Mouse (Mus musculus) kidney, embryonic 14.5 days (tissue): Measurements from ENCODE around the gene Scn11a. TPM values are rescaled to one million over a fixed set of nuclear protein-coding genes. Genes with fewer than 3 reads are reported as not detected.

Experiments used
- ATAC-seq: fragments of 200-750 bp; cut with Nextera tagmentation; 2 replicates; pipeline ENCODE4 v1.8.0; 2017; ENCODE audit warnings: moderate number of reproducible peaks, mild to moderate bottlenecking, moderate TSS enrichment, moderate library complexity; ENCODE audit not compliant: low FRiP score, low TSS enrichment
- H3K27ac ChIP-seq: fragments of 300-500 bp; sonication (generic); 2 replicates; pipeline ENCODE4 v1.5.1; 2014; ENCODE audit warnings: low read depth, mild to moderate bottlenecking, low read length, moderate library complexity, mixed read lengths
- H3K27me3 ChIP-seq: fragments of 300-500 bp; sonication (generic); 2 replicates; pipeline ENCODE4 v1.6.1; 2014; ENCODE audit warnings: mild to moderate bottlenecking, low read length; ENCODE audit not compliant: control insufficient read depth, insufficient read depth
- H3K36me3 ChIP-seq: fragments of 300-500 bp; sonication (generic); 2 replicates; pipeline ENCODE4 v1.6.1; 2014; ENCODE audit warnings: low read length, mixed read lengths; ENCODE audit not compliant: control insufficient read depth, insufficient read depth
- H3K4me1 ChIP-seq: fragments of 300-500 bp; sonication (generic); 2 replicates; pipeline ENCODE4 v1.6.1; 2014; ENCODE audit warnings: low read length, mixed read lengths; ENCODE audit not compliant: control insufficient read depth, insufficient read depth
- H3K4me2 ChIP-seq: fragments of 300-500 bp; sonication (generic); replicated peaks from 2 replicates; pipeline ENCODE4 v1.6.1; 2014; ENCODE audit warnings: low read depth, mild to moderate bottlenecking, low read length
- H3K4me3 ChIP-seq: fragments of 300-500 bp; sonication (generic); 2 replicates; pipeline ENCODE4 v1.5.1; 2014; ENCODE audit warnings: mild to moderate bottlenecking, low read length
- H3K9ac ChIP-seq: fragments of 300-500 bp; sonication (generic); 2 replicates; pipeline ENCODE4 v1.6.1; 2014; ENCODE audit warnings: low read depth, mild to moderate bottlenecking, low read length, moderate library complexity
- H3K9me3 ChIP-seq: fragments of 300-500 bp; sonication (generic); 2 replicates; pipeline ENCODE4 v1.6.1; 2016; ENCODE audit warnings: low read length; ENCODE audit not compliant: control insufficient read depth
- WGBS: fragments of 180-500 bp; shearing (Covaris S2); extraction: QIAGEN DNeasy Blood & Tissue Kit; methylation state at CpG from one replicate; pipeline ENCODE4 v1.1.7; 2014; 5-methylcytosine and 5-hydroxymethylcytosine counted together
- polyA plus RNA-seq: library from polyadenylated mRNA; unstranded; fragments of >200 nt; fragmentation: Nextera tagmentation; extraction: Ambion mirVana; gene quantifications from 2 replicates; pipeline ENCODE4 v1.2.1, GENCODE M21; 2014

The Scn11a gene
- 0.04 and 0.06 TPM in 2 replicates for polyA plus RNA-seq

DNA sequence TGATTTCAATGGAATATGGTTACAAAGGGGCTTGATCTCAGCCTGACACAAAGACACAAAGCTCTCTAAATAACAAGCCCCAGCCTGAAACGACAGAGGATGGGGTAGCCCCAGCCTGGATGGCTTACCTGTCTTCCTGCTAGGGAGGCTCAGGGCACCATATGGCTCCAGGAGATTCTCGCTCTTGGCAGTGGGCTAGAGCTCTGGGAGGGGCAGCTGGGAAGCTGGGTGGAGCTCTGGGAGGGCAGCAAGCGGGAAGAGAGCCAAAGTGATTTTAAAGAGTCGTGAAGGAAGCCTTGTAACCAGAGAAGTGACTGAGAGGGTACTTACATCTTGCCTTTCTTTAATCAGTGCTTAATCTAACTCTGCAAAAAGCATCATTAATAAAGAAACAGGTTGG lies at the start of gene Scn11a:
Gene Scn11a (minus strand): TSS at position 160 of the 400 bp plus-strand sequence.
- Histone ChIP-seq H3K36me3 (no peaks in the 10 kb centered on the region), H3K27ac (no peak within 1 kb of the TSS), H3K4me3 (no peak within 1 kb of the TSS), H3K4me1 (no peaks in the 10 kb centered on the region), H3K4me2 (no peak within 1 kb of the TSS), H3K27me3 (no peaks in the 10 kb centered on the region), H3K9me3 (no peaks in the 10 kb centered on the region), H3K9ac (no peak within 1 kb of the TSS)
- ATAC-seq: no peak
- WGBS: 31% methylated on average over 4 of the region's 4 CpGs

DNA sequence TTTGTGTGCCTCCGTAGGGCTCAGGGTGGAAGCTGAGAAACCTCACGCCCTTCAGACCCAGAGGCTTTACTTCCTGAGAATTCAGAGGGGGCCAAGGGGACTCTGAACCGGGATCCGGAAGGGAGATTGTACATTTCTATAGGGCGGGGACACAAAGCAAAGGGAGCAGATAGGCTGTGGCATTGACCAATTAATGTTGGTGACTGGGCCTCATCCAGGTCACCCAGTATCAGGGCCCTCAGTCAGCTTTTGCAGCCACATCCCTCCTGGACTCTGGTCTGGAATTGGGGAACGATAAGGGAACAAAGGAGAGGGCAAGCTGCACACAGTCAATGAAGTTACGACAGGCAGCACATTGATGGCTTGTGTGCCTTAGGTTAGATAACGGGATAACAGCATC lies 28.9 kb upstream of the Scn11a start:
- Histone ChIP-seq H3K4me3 (no peak overlapping the region), H3K27ac (no peak overlapping the region), H3K4me1 (peaks cover 9% of the 10 kb centered on the region), H3K9me3 (peaks cover 5% of the 10 kb centered on the region; the same call in 1 of the 2 replicates), H3K4me2 (no peak overlapping the region), H3K9ac (no peak overlapping the region), H3K27me3 (no peaks in the 10 kb centered on the region), H3K36me3 (no peaks in the 10 kb centered on the region)
- ATAC-seq: no peak
- WGBS: 53% methylated on average over 8 of the region's 8 CpGs

DNA sequence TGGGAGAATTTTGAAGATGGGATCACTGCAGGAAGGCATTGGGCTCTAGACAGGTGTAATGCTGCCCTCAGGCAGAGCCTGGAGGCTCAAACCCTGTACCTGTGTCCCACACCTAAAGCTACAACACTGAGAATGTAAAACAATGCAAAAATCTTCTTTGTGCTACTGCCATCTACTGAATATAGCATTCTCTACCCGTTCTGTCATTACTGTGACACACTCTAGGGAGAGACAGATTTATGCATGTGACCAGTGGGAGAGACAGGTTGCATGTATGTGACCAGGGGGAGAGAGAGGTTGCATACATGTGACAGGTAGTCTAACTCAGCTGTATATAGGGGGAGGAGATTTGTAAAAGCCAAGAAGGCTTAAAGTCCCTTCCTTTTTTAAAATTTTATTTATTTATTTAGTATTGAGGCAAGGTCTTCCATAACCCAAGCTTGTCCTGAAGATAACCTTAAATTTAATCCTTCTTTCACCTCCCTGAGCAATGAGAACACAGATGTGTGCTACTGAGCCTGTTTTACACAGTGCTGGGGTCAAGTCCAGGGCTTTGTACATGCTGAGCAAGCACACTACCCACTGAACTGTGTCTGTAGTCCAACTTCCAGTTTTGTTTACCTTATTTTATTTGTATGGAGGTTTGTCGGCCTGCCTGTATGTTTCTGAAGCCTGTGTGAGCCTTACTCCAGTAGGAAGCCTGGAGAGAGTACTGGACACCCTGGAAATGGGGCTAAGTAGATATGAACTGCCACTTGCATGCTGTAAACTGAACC lies 28.0 kb upstream of the Scn11a start:
- Histone ChIP-seq H3K27ac (0 out of 2 replicates have a peak overlapping the region, but pooled peaks have one; percentile 17), H3K4me2 (no peak overlapping the region), H3K4me3 (no peak overlapping the region), H3K36me3 (no peaks in the 10 kb centered on the region), H3K27me3 (no peaks in the 10 kb centered on the region), H3K9me3 (peaks cover 5% of the 10 kb centered on the region; the same call in 1 of the 2 replicates), H3K4me1 (peaks cover 9% of the 10 kb centered on the region), H3K9ac (no peak overlapping the region)
- 41% methylated on average over 2 of the region's 2 CpGs for WGBS
- peak; percentile 14; the same call in 1 of the 2 replicates for ATAC-seq

DNA sequence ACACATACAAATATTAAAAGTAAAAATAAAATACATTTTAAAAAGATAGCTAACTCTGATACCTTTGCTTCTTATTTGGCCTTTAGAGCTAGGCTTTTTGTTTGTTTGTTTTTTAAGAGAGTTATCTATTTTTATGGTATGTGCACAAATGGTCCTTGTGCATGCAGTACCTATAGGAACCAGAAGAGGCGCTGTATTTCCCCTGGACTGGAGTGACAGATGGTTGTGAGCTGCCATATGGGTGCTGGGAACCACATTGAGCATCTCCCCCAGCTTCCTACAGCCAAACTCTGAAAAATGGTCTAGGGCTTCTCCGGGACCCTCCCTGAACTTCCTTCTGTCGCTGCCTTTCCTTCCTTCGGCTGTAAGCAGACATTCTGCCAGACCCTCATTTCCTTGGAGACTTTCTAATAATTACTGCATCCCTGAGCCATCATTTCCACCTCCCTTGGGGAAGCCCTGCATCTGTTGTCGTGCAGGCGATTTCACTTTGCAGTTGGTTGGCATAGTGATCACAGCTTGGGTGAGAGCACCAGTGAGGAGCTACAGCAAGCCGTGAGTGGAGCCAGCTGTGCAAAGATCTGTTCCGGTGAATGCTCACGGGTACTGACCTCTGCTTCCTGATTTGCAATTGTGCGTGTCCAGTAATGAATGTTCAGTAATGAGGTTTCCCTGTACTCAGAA lies 27.2 kb upstream of the Scn11a start:
- H3K9ac ChIP-seq: no peak overlapping the region
- H3K4me2 ChIP-seq: no peak overlapping the region
- 36% methylated on average over 10 of the region's 10 CpGs for WGBS
- peaks cover 9% of the 10 kb centered on the region for H3K4me1 ChIP-seq
- no peak overlapping the region for H3K4me3 ChIP-seq
- H3K36me3 ChIP-seq: no peaks in the 10 kb centered on the region
- no peaks in the 10 kb centered on the region for H3K27me3 ChIP-seq
- H3K27ac ChIP-seq: 0 out of 2 replicates have a peak overlapping the region, but pooled peaks have one; percentile 17
- H3K9me3 ChIP-seq: peaks cover 5% of the 10 kb centered on the region; the same call in 1 of the 2 replicates
- ATAC-seq: peak; percentile 88

GRCm38 (mm10) chr9:119849214-119849613 lies 24.0 kb upstream of the Scn11a start:
- H3K4me3 ChIP-seq: no peak overlapping the region
- 13% methylated on average over 8 of the region's 8 CpGs for WGBS
- no peak overlapping the region for H3K27ac ChIP-seq
- peaks cover 9% of the 10 kb centered on the region for H3K4me1 ChIP-seq
- no peak for ATAC-seq
- no peak overlapping the region for H3K9ac ChIP-seq
- H3K9me3 ChIP-seq: no peaks in the 10 kb centered on the region
- H3K27me3 ChIP-seq: no peaks in the 10 kb centered on the region
- no peak overlapping the region for H3K4me2 ChIP-seq
- no peaks in the 10 kb centered on the region for H3K36me3 ChIP-seq

DNA sequence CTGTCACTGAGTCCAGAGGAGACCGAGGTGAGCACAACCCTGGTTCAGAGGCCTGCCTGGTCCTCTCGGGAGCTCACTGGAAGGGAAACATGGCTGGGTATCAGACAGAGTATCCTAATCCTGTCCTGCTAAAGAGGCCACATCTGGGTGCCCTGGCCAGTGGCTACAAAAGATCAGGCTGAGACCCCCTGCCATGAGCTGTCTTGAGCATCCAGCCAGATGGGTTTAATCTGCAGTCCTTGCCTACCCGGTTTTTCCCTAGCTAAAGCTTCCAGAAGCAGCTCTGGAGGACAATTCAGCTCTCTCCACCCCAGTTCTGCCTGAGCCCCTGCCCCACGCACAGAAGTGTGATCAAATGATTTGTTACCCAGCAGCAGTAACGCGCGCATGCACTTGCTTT lies 23.4 kb upstream of the Scn11a start:
- no peak for ATAC-seq
- Histone ChIP-seq H3K4me2 (no peak overlapping the region), H3K9me3 (no peaks in the 10 kb centered on the region), H3K36me3 (no peaks in the 10 kb centered on the region), H3K9ac (no peak overlapping the region), H3K4me3 (no peak overlapping the region), H3K4me1 (peaks cover 9% of the 10 kb centered on the region), H3K27ac (no peak overlapping the region), H3K27me3 (no peaks in the 10 kb centered on the region)
- WGBS: 30% methylated on average over 7 of the region's 7 CpGs

DNA sequence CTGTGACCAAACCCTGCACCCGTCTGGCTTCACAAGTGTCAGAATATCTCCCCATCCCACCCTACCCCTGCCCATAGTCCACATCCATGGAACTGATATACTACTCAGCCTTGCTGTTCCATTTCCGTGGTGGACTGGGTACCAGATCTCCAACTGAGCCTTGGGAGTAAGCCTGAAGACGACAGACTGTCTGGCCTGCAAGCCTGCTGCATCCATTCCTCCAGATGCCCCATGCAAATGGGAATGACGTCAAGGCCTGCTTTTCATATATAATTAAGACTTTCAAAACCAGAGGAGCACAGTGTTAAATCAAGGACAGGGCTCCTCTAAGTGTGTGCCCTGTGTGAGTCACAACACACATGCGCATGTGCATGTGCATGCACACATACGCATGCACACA lies 21.9 kb upstream of the Scn11a start:
- H3K36me3 ChIP-seq: no peaks in the 10 kb centered on the region
- H3K9me3 ChIP-seq: no peaks in the 10 kb centered on the region
- no peak overlapping the region for H3K4me2 ChIP-seq
- H3K27me3 ChIP-seq: no peaks in the 10 kb centered on the region
- 79% methylated on average over 6 of the region's 6 CpGs for WGBS
- no peak for ATAC-seq
- H3K4me3 ChIP-seq: no peak overlapping the region
- no peak overlapping the region for H3K9ac ChIP-seq
- no peak overlapping the region for H3K27ac ChIP-seq
- 0 out of 2 replicates have a peak, but pooled peaks cover 6% of the 10 kb centered on the region for H3K4me1 ChIP-seq

GRCm38 (mm10) chr9:119844724-119845123 lies 19.5 kb upstream of the Scn11a start:
- ATAC-seq: no peak
- 0 out of 2 replicates have a peak, but pooled peaks cover 4% of the 10 kb centered on the region for H3K4me1 ChIP-seq

DNA sequence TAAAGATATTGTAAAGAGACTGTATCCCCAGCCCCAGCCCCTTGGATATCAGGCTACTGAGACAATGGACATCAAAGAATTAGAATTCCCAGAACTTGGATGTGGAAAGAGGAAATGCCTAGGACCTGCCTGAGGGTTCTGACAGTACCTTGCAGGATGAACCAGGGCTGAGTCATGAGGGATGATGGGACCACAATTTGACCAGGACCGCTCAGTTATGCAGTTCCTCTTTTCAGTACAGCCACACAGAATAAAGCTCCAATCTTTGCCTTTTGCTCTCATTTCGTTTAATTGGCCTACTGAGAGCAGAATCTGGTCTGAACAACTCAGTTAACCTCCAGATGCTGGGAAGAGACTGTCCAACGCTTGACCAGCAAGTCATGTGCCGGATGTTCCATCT lies 18.3 kb upstream of the Scn11a start:
- no peaks in the 10 kb centered on the region for H3K27me3 ChIP-seq
- WGBS: 79% methylated on average over 4 of the region's 4 CpGs
- no peaks in the 10 kb centered on the region for H3K9me3 ChIP-seq
- no peak overlapping the region for H3K27ac ChIP-seq
- H3K9ac ChIP-seq: no peak overlapping the region
- H3K4me3 ChIP-seq: no peak overlapping the region
- H3K4me1 ChIP-seq: no peaks in the 10 kb centered on the region
- no peak overlapping the region for H3K4me2 ChIP-seq
- H3K36me3 ChIP-seq: no peaks in the 10 kb centered on the region
- ATAC-seq: no peak

More at GRCm38 (mm10) chr9:119844724-119845123, 19.5 kb upstream of the Scn11a start:
- WGBS: 22% methylated on average over 5 of the region's 5 CpGs
- H3K4me3 ChIP-seq: no peak overlapping the region
- no peaks in the 10 kb centered on the region for H3K9me3 ChIP-seq
- H3K27me3 ChIP-seq: no peaks in the 10 kb centered on the region
- no peak overlapping the region for H3K9ac ChIP-seq
- H3K27ac ChIP-seq: no peak overlapping the region
- H3K4me2 ChIP-seq: no peak overlapping the region
- H3K36me3 ChIP-seq: no peaks in the 10 kb centered on the region
